Mouse (Mus musculus) ES-Bruce4 (cell line): ENCODE results near the gene Pikfyve.

ENCODE experiments used
- CTCF ChIP-seq: IDR thresholded peaks from one replicate; pipeline ENCODE4 v1.8.1; 2011; ENCODE audit warnings: low read depth, low read length
- EP300 ChIP-seq: IDR thresholded peaks from 2 replicates; pipeline ENCODE4 v1.6.1; 2011; ENCODE audit warnings: low read depth, low read length; ENCODE audit not compliant: insufficient read depth

DNA sequence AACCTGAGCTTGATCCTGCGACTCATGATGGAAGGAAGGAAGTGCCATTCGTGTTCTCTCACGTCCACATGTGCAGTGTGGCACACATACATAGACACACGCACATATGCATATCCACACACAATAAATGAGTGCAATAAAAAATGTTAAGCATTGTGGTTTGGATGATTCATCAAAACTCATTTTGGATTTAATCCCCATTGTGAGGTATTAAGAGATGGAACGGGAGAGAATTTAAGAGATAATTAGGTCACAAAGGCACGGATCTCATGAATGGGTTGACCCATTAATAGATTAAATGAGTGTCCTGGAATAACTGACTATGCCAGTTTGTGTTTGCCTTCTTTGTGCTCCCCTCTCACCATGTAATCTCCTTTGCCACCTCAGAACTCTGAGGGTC is 95.3 kb downstream of the Pikfyve start, which contains the start of gene Pth2r:
- TF ChIP-seq CTCF (no peak), EP300 (no peak)
